In genomic region chr13:37846962-37847570, GRCm38 (mm10) we compare ENCODE assay signal across 14 mouse cellular contexts.
DNase-seq lines count a peak whose midpoint lies in the region; ATAC-seq lines count a peak whose summit lies in the region.
"Had no signal": no experiment of that assay in that cellular context is flagged by ENCODE, and none has a peak within 500 bp of the region (broad histone marks: within the 10 kb centered on the region; RNA-seq: fewer than 3 reads in every experiment).

No protein-coding gene starts in this region.

- DNase-seq in limb, embryonic 10.5 days (ENCODE audit: low spot score) = no peak
- peak; percentile 63 for DNase-seq in R1 (ENCODE audit: low read depth, low spot score)
- peak; percentile 69 for DNase-seq in gonadal fat pad, adult 2 months (ENCODE audit: low read depth)
- no peak for DNase-seq in testis, postnatal 14 days (ENCODE audit: low spot score)
- DNase-seq: cerebellum, adult 18-20 months; kidney, adult 9 months; layer of hippocampus, postnatal 36 days; thymus, adult 18-20 months had no signal

- H3K4me1 ChIP-seq in limb, embryonic 13.5 days = peaks cover 32% of the 10 kb centered on the region
- peaks cover 12% of the 10 kb centered on the region for H3K4me1 ChIP-seq in limb, embryonic 10.5 days
- H3K4me1 ChIP-seq in midbrain, embryonic 15.5 days = no peaks in the 10 kb centered on the region

- H3K4me2 ChIP-seq in limb, embryonic 13.5 days (replicated peaks) = no peak overlapping the region
- H3K4me2 ChIP-seq in midbrain, embryonic 15.5 days = no peak overlapping the region
- H3K4me2 ChIP-seq: hindbrain, embryonic 14.5 days had no signal

- ATAC-seq in limb, embryonic 13.5 days (ENCODE audit: low FRiP score, low read depth) = no peak
- no peak for ATAC-seq in midbrain, embryonic 15.5 days (replicated peaks)
- no peak for ATAC-seq in CD4-positive, CD25-positive, alpha-beta regulatory T cell, adult 4 months

- WGBS in limb, embryonic 13.5 days = 72% methylated on average over 9 of the region's 9 CpGs
- 78% methylated on average over 9 of the region's 9 CpGs for WGBS in limb, embryonic 10.5 days
- 48% methylated on average over 9 of the region's 9 CpGs for WGBS in macrophage (ENCODE audit: missing documents)
- 81% methylated on average over 9 of the region's 9 CpGs for WGBS in midbrain, embryonic 15.5 days

- H3K36me3 ChIP-seq in limb, embryonic 13.5 days = no peaks in the 10 kb centered on the region
- no peaks in the 10 kb centered on the region for H3K36me3 ChIP-seq in limb, embryonic 10.5 days
- H3K36me3 ChIP-seq in macrophage (ENCODE audit: inconsistent target) = no peaks in the 10 kb centered on the region
- no peaks in the 10 kb centered on the region for H3K36me3 ChIP-seq in midbrain, embryonic 15.5 days (replicated peaks)

- no peak overlapping the region for H3K4me3 ChIP-seq in limb, embryonic 13.5 days
- H3K4me3 ChIP-seq in limb, embryonic 10.5 days = no peak overlapping the region
- H3K4me3 ChIP-seq in macrophage (ENCODE audit: inconsistent target) = no peak overlapping the region
- no peak overlapping the region for H3K4me3 ChIP-seq in midbrain, embryonic 15.5 days
- H3K4me3 ChIP-seq: myocyte had no signal

- H3K27me3 ChIP-seq in limb, embryonic 13.5 days = no peaks in the 10 kb centered on the region
- no peaks in the 10 kb centered on the region for H3K27me3 ChIP-seq in limb, embryonic 10.5 days (ENCODE audit: low read depth, poor library complexity, severe bottlenecking)
- H3K27me3 ChIP-seq in midbrain, embryonic 15.5 days (replicated peaks) = no peaks in the 10 kb centered on the region

- no peaks in the 10 kb centered on the region for H3K9me3 ChIP-seq in limb, embryonic 13.5 days
- H3K9me3 ChIP-seq in limb, embryonic 10.5 days (replicated peaks) = no peaks in the 10 kb centered on the region
- H3K9me3 ChIP-seq in midbrain, embryonic 15.5 days = no peaks in the 10 kb centered on the region

- peak overlapping the region; percentile 44; the same call in 1 of the 2 replicates for H3K27ac ChIP-seq in limb, embryonic 13.5 days
- H3K27ac ChIP-seq in limb, embryonic 10.5 days = no peak overlapping the region
- peak overlapping the region; percentile 93 for H3K27ac ChIP-seq in macrophage
- H3K27ac ChIP-seq in midbrain, embryonic 15.5 days = no peak overlapping the region
- H3K27ac ChIP-seq: hindbrain, embryonic 14.5 days had no signal

- peaks cover 96% of the 10 kb centered on the region for H3K79me2 ChIP-seq in macrophage (ENCODE audit: inconsistent target)

- H3K9ac ChIP-seq in limb, embryonic 13.5 days = no peak overlapping the region
- H3K9ac ChIP-seq in midbrain, embryonic 15.5 days = no peak overlapping the region
- H3K9ac ChIP-seq: hindbrain, embryonic 14.5 days had no signal

Comparison
In these comparisons a context has a peak if more than half of its experiments do, and no peak if none do; other contexts are left out.
1. H3K27ac ChIP-seq: peak in limb, embryonic 13.5 days (single experiment) and macrophage (single experiment); none in limb, embryonic 10.5 days (single experiment) and midbrain, embryonic 15.5 days (single experiment).
2. DNase-seq: peak in R1 (single experiment) and gonadal fat pad, adult 2 months (single experiment); none in limb, embryonic 10.5 days (single experiment) and testis, postnatal 14 days (single experiment).